Mouse (Mus musculus): Measurements from ENCODE around the gene Upk2. TPM values are rescaled to one million over a fixed set of nuclear protein-coding genes. Genes with fewer than 3 reads are reported as not detected.

Upk2 gene
- total and polyA plus RNA-seq, 3 experiments, result not detected

GRCm38 (mm10) chr9:44485105-44485515 lies 30.3 kb upstream of the Upk2 start:
- DNase-seq (ENCODE audit: extremely low read depth), result no peak
- TF ChIP-seq JUN (IDR thresholded peaks at IDR 0.05; ENCODE audit: insufficient read depth, low read depth, low read length) (no peak), SMC3 (IDR thresholded peaks at IDR 0.05; ENCODE audit: low read depth, low read length) (no peak), PAX5 (IDR thresholded peaks at IDR 0.05; ENCODE audit: low read length) (no peak), GABPA (IDR thresholded peaks at IDR 0.05; ENCODE audit: insufficient replicate concordance, low read depth, low read length) (no peak), ZC3H11A (IDR thresholded peaks at IDR 0.05; ENCODE audit: low read depth, low read length) (no peak), NELFE (IDR thresholded peaks at IDR 0.05; ENCODE audit: low read depth, low read length) (no peak), E2F4 (IDR thresholded peaks at IDR 0.05; ENCODE audit: insufficient replicate concordance, low read depth, low read length) (no peak), MAX (IDR thresholded peaks at IDR 0.05; ENCODE audit: low read length) (no peak), USF1 (IDR thresholded peaks at IDR 0.05; ENCODE audit: low read depth, low read length) (no peak), RCOR1 (conservative IDR thresholded peaks at IDR 0.05; ENCODE audit: low read depth, low read length) (no peak), POLR2A (IDR thresholded peaks at IDR 0.05; ENCODE audit: low read depth, low read length) (no peak), HCFC1 (IDR thresholded peaks at IDR 0.05; ENCODE audit: low read depth, low read length) (no peak), ELF1 (IDR thresholded peaks at IDR 0.05; ENCODE audit: low read depth, low read length) (no peak), USF2 (conservative IDR thresholded peaks at IDR 0.05; ENCODE audit: low read depth, low read length) (no peak), TBP (conservative IDR thresholded peaks at IDR 0.05; ENCODE audit: low read depth, low read length) (no peak), IRF4 (IDR thresholded peaks at IDR 0.05; ENCODE audit: low read depth, low read length) (no peak), CHD1 (IDR thresholded peaks at IDR 0.05; ENCODE audit: low read depth, low read length) (no peak)
- in situ Hi-C loops (cut with MboI; ENCODE audit: low pct_ligation_motif_present, low pct_unique_long_range_greater_than_20kb, low sequenced_read_pairs) (no loop called here), dilution Hi-C loops (cut with MboI; ENCODE audit: extremely low pct_ligation_motif_present, extremely low pct_unique_long_range_greater_than_20kb, low sequenced_read_pairs) (no loop called here)
- Histone ChIP-seq H3K36me3 (replicated peaks in 1 of 2; ENCODE audit: control insufficient read depth in 1 of 2, insufficient read depth in 1 of 2, low read length in 1 of 2) (peaks cover 0 to 28% of the 10 kb centered on the region in 2 experiments), H3K4me2 (ENCODE audit: insufficient read depth, low read depth, poor library complexity, severe bottlenecking) (0 out of 2 replicates have a peak overlapping the region, but pooled peaks have one; percentile 85), H3K79me2 (replicated peaks; ENCODE audit: control insufficient read depth, extremely low read depth, insufficient read depth, poor library complexity, severe bottlenecking) (no peaks in the 10 kb centered on the region), H3K27me3 (replicated peaks) (peaks cover 5% of the 10 kb centered on the region), H3K9ac (ENCODE audit: insufficient read depth, low read depth) (no peak overlapping the region), H3K9me3 (replicated peaks; ENCODE audit: low read length) (no peaks in the 10 kb centered on the region), H3K4me3 (replicated peaks in 1 of 3; ENCODE audit: low read depth in 2 of 3, low read length in 2 of 3, poor library complexity in 1 of 3) (no peak overlapping the region), H3K27ac (ENCODE audit: insufficient read depth, low read depth) (no peak overlapping the region), H3K4me1 (ENCODE audit: control insufficient read depth in 1 of 2, insufficient read depth in 2 of 2) (peaks cover 13 to 81% of the 10 kb centered on the region in 2 experiments)

- Histone ChIP-seq H3K4me1 (ENCODE audit: control insufficient read depth in 1 of 2, insufficient read depth in 2 of 2) (peaks cover 11 to 81% of the 10 kb centered on the region in 2 experiments), H3K27me3 (replicated peaks) (peaks cover 5% of the 10 kb centered on the region), H3K36me3 (replicated peaks in 1 of 2; ENCODE audit: control insufficient read depth in 1 of 2, insufficient read depth in 1 of 2, low read length in 1 of 2) (peaks cover 0 to 25% of the 10 kb centered on the region in 2 experiments), H3K9ac (ENCODE audit: insufficient read depth, low read depth) (peak overlapping the region; percentile 94; the same call in 1 of the 2 replicates), H3K4me2 (ENCODE audit: insufficient read depth, low read depth, poor library complexity, severe bottlenecking) (peak overlapping the region; percentile 85), H3K79me2 (replicated peaks; ENCODE audit: control insufficient read depth, extremely low read depth, insufficient read depth, poor library complexity, severe bottlenecking) (no peaks in the 10 kb centered on the region), H3K27ac (ENCODE audit: insufficient read depth, low read depth) (no peak overlapping the region), H3K9me3 (replicated peaks; ENCODE audit: low read length) (no peaks in the 10 kb centered on the region), H3K4me3 (replicated peaks in 1 of 3; ENCODE audit: low read depth in 2 of 3, low read length in 2 of 3, poor library complexity in 1 of 3) (peak overlapping the region; percentile 80 to 96 (median 92))
- DNase-seq (ENCODE audit: extremely low read depth), result no peak
- dilution Hi-C loops (cut with MboI; ENCODE audit: extremely low pct_ligation_motif_present, extremely low pct_unique_long_range_greater_than_20kb, low sequenced_read_pairs) (no loop called here), in situ Hi-C loops (cut with MboI; ENCODE audit: low pct_ligation_motif_present, low pct_unique_long_range_greater_than_20kb, low sequenced_read_pairs) (no loop called here)
- TF ChIP-seq MAZ (IDR thresholded peaks at IDR 0.05; ENCODE audit: low read depth, low read length), result no peak
- TF ChIP-seq EP300 (IDR thresholded peaks at IDR 0.05; ENCODE audit: low read length), result no peak
- no peak for TF ChIP-seq ZKSCAN1 (IDR thresholded peaks at IDR 0.05; ENCODE audit: borderline replicate concordance, low read depth, low read length)
- TF ChIP-seq MEF2A (IDR thresholded peaks at IDR 0.05; ENCODE audit: borderline replicate concordance, low read depth, low read length), result no peak
- no peak for TF ChIP-seq JUN (IDR thresholded peaks at IDR 0.05; ENCODE audit: insufficient read depth, low read depth, low read length)
- no peak for TF ChIP-seq USF2 (conservative IDR thresholded peaks at IDR 0.05; ENCODE audit: low read depth, low read length)
- no peak for TF ChIP-seq TBP (conservative IDR thresholded peaks at IDR 0.05; ENCODE audit: low read depth, low read length)
Observed at GRCm38 (mm10) chr9:44484311-44485104, 29.7 kb upstream of the Upk2 start.
